Mouse (Mus musculus): ENCODE measurements around the gene D430041D05Rik.

The D430041D05Rik gene

GRCm38 (mm10) chr2:104337619-104338018, 73.2 kb downstream of the D430041D05Rik start:
- no peak for DNase-seq (ENCODE audit: low read depth)

- DNase-seq (ENCODE audit: low read depth): no peak
These were observed 75.0 kb downstream of the D430041D05Rik start for GRCm38 (mm10) chr2:104335824-104336223.

GRCm38 (mm10) chr2:104333952-104334351, 76.9 kb downstream of the D430041D05Rik start:
- peak; percentile 4 for DNase-seq (ENCODE audit: low read depth)

- no peak for DNase-seq (ENCODE audit: low read depth)
These were observed 78.1 kb downstream of the D430041D05Rik start for GRCm38 (mm10) chr2:104332707-104333106.

- no peak for DNase-seq (ENCODE audit: low read depth)
These were observed 79.6 kb downstream of the D430041D05Rik start for GRCm38 (mm10) chr2:104331261-104331660.

- DNase-seq (ENCODE audit: low read depth): no peak
These were observed 83.6 kb downstream of the D430041D05Rik start for GRCm38 (mm10) chr2:104327116-104327794.

GRCm38 (mm10) chr2:104323773-104324172, 87.0 kb downstream of the D430041D05Rik start:
- no peak for DNase-seq (ENCODE audit: low read depth)

GRCm38 (mm10) chr2:104323351-104323750, 87.5 kb downstream of the D430041D05Rik start:
- DNase-seq (ENCODE audit: low read depth): no peak

GRCm38 (mm10) chr2:104320061-104320624, 90.7 kb downstream of the D430041D05Rik start:
- peak; percentile 16 for DNase-seq (ENCODE audit: low read depth)

- DNase-seq (ENCODE audit: low read depth): no peak
These were observed 91.4 kb downstream of the D430041D05Rik start for GRCm38 (mm10) chr2:104319443-104319842.

- DNase-seq (ENCODE audit: low read depth): no peak
These were observed 91.9 kb downstream of the D430041D05Rik start for GRCm38 (mm10) chr2:104318881-104319280.

GRCm38 (mm10) chr2:104318259-104318658, 92.6 kb downstream of the D430041D05Rik start:
- DNase-seq (ENCODE audit: low read depth): no peak

GRCm38 (mm10) chr2:104317631-104318030, 93.2 kb downstream of the D430041D05Rik start:
- DNase-seq (ENCODE audit: low read depth): no peak

- DNase-seq (ENCODE audit: low read depth): no peak
These were observed 94.3 kb downstream of the D430041D05Rik start for GRCm38 (mm10) chr2:104316483-104316882.

GRCm38 (mm10) chr2:104313246-104313645, 97.6 kb downstream of the D430041D05Rik start:
- no peak for DNase-seq (ENCODE audit: low read depth)

GRCm38 (mm10) chr2:104307102-104307501, 103.7 kb downstream of the D430041D05Rik start:
- DNase-seq (ENCODE audit: low read depth): no peak

GRCm38 (mm10) chr2:104305722-104306121, 105.1 kb downstream of the D430041D05Rik start:
- no peak for DNase-seq (ENCODE audit: low read depth)

GRCm38 (mm10) chr2:104299912-104300311, 110.9 kb downstream of the D430041D05Rik start:
- DNase-seq (ENCODE audit: low read depth): no peak

GRCm38 (mm10) chr2:104299160-104299559, 111.7 kb downstream of the D430041D05Rik start:
- DNase-seq (ENCODE audit: low read depth): peak; percentile 87

GRCm38 (mm10) chr2:104286821-104287220, 124.0 kb downstream of the D430041D05Rik start:
- DNase-seq (ENCODE audit: low read depth): no peak

- DNase-seq (ENCODE audit: low read depth): no peak
These were observed 127.3 kb downstream of the D430041D05Rik start for GRCm38 (mm10) chr2:104283401-104283955.

- DNase-seq (ENCODE audit: low read depth): no peak
These were observed 128.0 kb downstream of the D430041D05Rik start for GRCm38 (mm10) chr2:104282835-104283234.

- no peak for DNase-seq (ENCODE audit: low read depth)
These were observed 143.8 kb downstream of the D430041D05Rik start for GRCm38 (mm10) chr2:104267049-104267448.

- DNase-seq (ENCODE audit: low read depth): no peak
These were observed 149.1 kb downstream of the D430041D05Rik start for GRCm38 (mm10) chr2:104261741-104262067.

All from NIH3T3 (cell line).